Mouse (Mus musculus): ENCODE measurements around the gene Gm49661. TPM values are rescaled to one million over a fixed set of nuclear protein-coding genes. Genes with fewer than 3 reads are reported as not detected.

Gene Gm49661
- polyA plus RNA-seq, 1 experiment from 2014 or later, result not detected

GRCm38 (mm10) chr8:84943699-84944098, 25.5 kb downstream of the Gm49661 start:
- H3K36me3 ChIP-seq (replicated peaks; ENCODE audit: control insufficient read depth, insufficient read depth, low read depth, low read length), result no peaks in the 10 kb centered on the region
- no peak overlapping the region for H3K27ac ChIP-seq (replicated peaks; ENCODE audit: low read depth, low read length)
- H3K27me3 ChIP-seq (ENCODE audit: control insufficient read depth, insufficient read depth, low read length), result peaks cover 39% of the 10 kb centered on the region
- H3K4me1 ChIP-seq (ENCODE audit: control insufficient read depth, insufficient read depth, low read length), result peaks cover 4% of the 10 kb centered on the region
- no peak overlapping the region for H3K9ac ChIP-seq (replicated peaks; ENCODE audit: low read length)
- H3K9me3 ChIP-seq (replicated peaks; ENCODE audit: control insufficient read depth, low read length), result no peaks in the 10 kb centered on the region
- WGBS, result 18% methylated on average over 4 of the region's 4 CpGs
- ATAC-seq (replicated peaks; ENCODE audit: insufficient number of reproducible peaks, low FRiP score, low TSS enrichment, low read depth), result no peak
- H3K4me3 ChIP-seq (ENCODE audit: low read depth, low read length), result no peak overlapping the region
- peak; percentile 26 for DNase-seq (ENCODE audit: low spot score)
- no peak overlapping the region for H3K4me2 ChIP-seq (ENCODE audit: low read depth, low read length)

GRCm38 (mm10) chr8:84937620-84938485, 31.4 kb downstream of the Gm49661 start:
- Histone ChIP-seq H3K9ac (replicated peaks; ENCODE audit: low read length) (no peak overlapping the region), H3K4me3 (ENCODE audit: low read depth, low read length) (peak overlapping the region; percentile 42; the same call in 1 of the 2 replicates), H3K27ac (replicated peaks; ENCODE audit: low read depth, low read length) (no peak overlapping the region)

GRCm38 (mm10) chr8:84936962-84937546, 32.2 kb downstream of the Gm49661 start, which contains the start of gene Mast1:
Gene Mast1 (minus strand): TSS chr8:84937359.
- DNase-seq (ENCODE audit: low spot score), result peak; percentile 79
- under 1% methylated on average over 47 of the region's 50 CpGs for WGBS
- Histone ChIP-seq H3K36me3 (replicated peaks; ENCODE audit: control insufficient read depth, insufficient read depth, low read depth, low read length) (no peaks in the 10 kb centered on the region), H3K27me3 (ENCODE audit: control insufficient read depth, insufficient read depth, low read length) (peaks cover 37% of the 10 kb centered on the region), H3K9me3 (replicated peaks; ENCODE audit: control insufficient read depth, low read length) (no peaks in the 10 kb centered on the region), H3K9ac (replicated peaks; ENCODE audit: low read length) (peak within 1 kb of the TSS; percentile 57), H3K27ac (replicated peaks; ENCODE audit: low read depth, low read length) (no peak within 1 kb of the TSS), H3K4me1 (ENCODE audit: control insufficient read depth, insufficient read depth, low read length) (peaks cover 9% of the 10 kb centered on the region), H3K4me3 (ENCODE audit: low read depth, low read length) (peak within 1 kb of the TSS; percentile 42), H3K4me2 (ENCODE audit: low read depth, low read length) (peak within 1 kb of the TSS; percentile 87)
- peak; percentile 31; the same call in 1 of the 2 replicates for ATAC-seq (replicated peaks; ENCODE audit: insufficient number of reproducible peaks, low FRiP score, low TSS enrichment, low read depth)

More at GRCm38 (mm10) chr8:84937620-84938485, 31.4 kb downstream of the Gm49661 start:
- 70% methylated on average over 13 of the region's 13 CpGs for WGBS
- H3K9me3 ChIP-seq (replicated peaks; ENCODE audit: control insufficient read depth, low read length), result no peaks in the 10 kb centered on the region
- ATAC-seq (replicated peaks; ENCODE audit: insufficient number of reproducible peaks, low FRiP score, low TSS enrichment, low read depth), result no peak
- peaks cover 37% of the 10 kb centered on the region for H3K27me3 ChIP-seq (ENCODE audit: control insufficient read depth, insufficient read depth, low read length)
- no peaks in the 10 kb centered on the region for H3K36me3 ChIP-seq (replicated peaks; ENCODE audit: control insufficient read depth, insufficient read depth, low read depth, low read length)
- no peak for DNase-seq (ENCODE audit: low spot score)
- no peak overlapping the region; the same call in 1 of the 2 replicates for H3K4me2 ChIP-seq (ENCODE audit: low read depth, low read length)
- H3K4me1 ChIP-seq (ENCODE audit: control insufficient read depth, insufficient read depth, low read length), result peaks cover 9% of the 10 kb centered on the region

- Histone ChIP-seq H3K4me2 (ENCODE audit: low read depth, low read length) (peak overlapping the region; percentile 87), H3K36me3 (replicated peaks; ENCODE audit: control insufficient read depth, insufficient read depth, low read depth, low read length) (no peaks in the 10 kb centered on the region), H3K4me3 (ENCODE audit: low read depth, low read length) (peak overlapping the region; percentile 42), H3K9me3 (replicated peaks; ENCODE audit: control insufficient read depth, low read length) (no peaks in the 10 kb centered on the region), H3K4me1 (ENCODE audit: control insufficient read depth, insufficient read depth, low read length) (peaks cover 9% of the 10 kb centered on the region), H3K27me3 (ENCODE audit: control insufficient read depth, insufficient read depth, low read length) (peaks cover 37% of the 10 kb centered on the region), H3K9ac (replicated peaks; ENCODE audit: low read length) (peak overlapping the region; percentile 57), H3K27ac (replicated peaks; ENCODE audit: low read depth, low read length) (no peak overlapping the region)
- 22% methylated on average over 22 of the region's 23 CpGs for WGBS
- 0 out of 2 replicates have a peak, but pooled peaks have one; percentile 37 for ATAC-seq (replicated peaks; ENCODE audit: insufficient number of reproducible peaks, low FRiP score, low TSS enrichment, low read depth)
- DNase-seq (ENCODE audit: low spot score), result no peak
Observed at GRCm38 (mm10) chr8:84936041-84936961, 32.9 kb downstream of the Gm49661 start.

- Histone ChIP-seq H3K9me3 (replicated peaks; ENCODE audit: control insufficient read depth, low read length) (no peaks in the 10 kb centered on the region), H3K9ac (replicated peaks; ENCODE audit: low read length) (no peak overlapping the region), H3K4me3 (ENCODE audit: low read depth, low read length) (no peak overlapping the region), H3K36me3 (replicated peaks; ENCODE audit: control insufficient read depth, insufficient read depth, low read depth, low read length) (no peaks in the 10 kb centered on the region), H3K4me2 (ENCODE audit: low read depth, low read length) (peak overlapping the region; percentile 2; the same call in 1 of the 2 replicates), H3K4me1 (ENCODE audit: control insufficient read depth, insufficient read depth, low read length) (peaks cover 9% of the 10 kb centered on the region), H3K27me3 (ENCODE audit: control insufficient read depth, insufficient read depth, low read length) (peaks cover 37% of the 10 kb centered on the region), H3K27ac (replicated peaks; ENCODE audit: low read depth, low read length) (no peak overlapping the region)
- no peak for DNase-seq (ENCODE audit: low spot score)
- ATAC-seq (replicated peaks; ENCODE audit: insufficient number of reproducible peaks, low FRiP score, low TSS enrichment, low read depth), result peak; percentile 35; the same call in 1 of the 2 replicates
- WGBS, result 3% methylated on average over 14 of the region's 14 CpGs
Observed at GRCm38 (mm10) chr8:84935489-84935888, 33.7 kb downstream of the Gm49661 start.

GRCm38 (mm10) chr8:84934860-84935259, 34.4 kb downstream of the Gm49661 start:
- DNase-seq (ENCODE audit: low spot score) (peak; percentile 83), ATAC-seq (replicated peaks; ENCODE audit: insufficient number of reproducible peaks, low FRiP score, low TSS enrichment, low read depth) (peak; percentile 57)
- Histone ChIP-seq H3K4me1 (ENCODE audit: control insufficient read depth, insufficient read depth, low read length) (peaks cover 9% of the 10 kb centered on the region), H3K27me3 (ENCODE audit: control insufficient read depth, insufficient read depth, low read length) (peaks cover 40% of the 10 kb centered on the region), H3K27ac (replicated peaks; ENCODE audit: low read depth, low read length) (no peak overlapping the region), H3K9ac (replicated peaks; ENCODE audit: low read length) (no peak overlapping the region), H3K4me2 (ENCODE audit: low read depth, low read length) (peak overlapping the region; percentile 16), H3K4me3 (ENCODE audit: low read depth, low read length) (no peak overlapping the region), H3K36me3 (replicated peaks; ENCODE audit: control insufficient read depth, insufficient read depth, low read depth, low read length) (no peaks in the 10 kb centered on the region), H3K9me3 (replicated peaks; ENCODE audit: control insufficient read depth, low read length) (no peaks in the 10 kb centered on the region)
- 2% methylated on average over 15 of the region's 15 CpGs for WGBS

- Histone ChIP-seq H3K36me3 (replicated peaks; ENCODE audit: control insufficient read depth, insufficient read depth, low read depth, low read length) (no peaks in the 10 kb centered on the region), H3K9me3 (replicated peaks; ENCODE audit: control insufficient read depth, low read length) (no peaks in the 10 kb centered on the region), H3K27ac (replicated peaks; ENCODE audit: low read depth, low read length) (no peak overlapping the region), H3K4me3 (ENCODE audit: low read depth, low read length) (no peak overlapping the region), H3K9ac (replicated peaks; ENCODE audit: low read length) (no peak overlapping the region), H3K27me3 (ENCODE audit: control insufficient read depth, insufficient read depth, low read length) (peaks cover 47% of the 10 kb centered on the region), H3K4me1 (ENCODE audit: control insufficient read depth, insufficient read depth, low read length) (peaks cover 9% of the 10 kb centered on the region), H3K4me2 (ENCODE audit: low read depth, low read length) (no peak overlapping the region)
- 80% methylated on average over 16 of the region's 16 CpGs for WGBS
- ATAC-seq (replicated peaks; ENCODE audit: insufficient number of reproducible peaks, low FRiP score, low TSS enrichment, low read depth) (no peak), DNase-seq (ENCODE audit: low spot score) (no peak)
Observed at GRCm38 (mm10) chr8:84933767-84934559, 35.3 kb downstream of the Gm49661 start.
